Mouse (Mus musculus) limb, embryonic 14.5 days (tissue): Measurements from ENCODE around the gene Tspan12. TPM values are rescaled to one million over a fixed set of nuclear protein-coding genes. Genes with fewer than 3 reads are reported as not detected.

ENCODE experiments used
- ATAC-seq: fragments of 200-750 bp; cut with Nextera tagmentation; 2 replicates; pipeline ENCODE4 v1.8.0; 2017; ENCODE audit warnings: low read depth, moderate number of reproducible peaks, moderate TSS enrichment; ENCODE audit not compliant: low FRiP score
- DNase-seq: peaks from one replicate; pipeline ENCODE4 v3.0.0-alpha.2; 2015; ENCODE audit warnings: low spot score
- H3K27ac ChIP-seq: fragments of 300-500 bp; sonication (generic); replicated peaks from 2 replicates; pipeline ENCODE4 v1.5.1; 2014; ENCODE audit warnings: low read depth, mild to moderate bottlenecking, low read length, moderate library complexity, mixed read lengths
- H3K27me3 ChIP-seq: fragments of 300-500 bp; sonication (generic); 2 replicates; pipeline ENCODE4 v1.6.1; 2014; ENCODE audit warnings: low read length, mixed read lengths; ENCODE audit not compliant: control insufficient read depth, insufficient read depth
- H3K36me3 ChIP-seq: fragments of 300-500 bp; sonication (generic); 2 replicates; pipeline ENCODE4 v1.6.1; 2014; ENCODE audit warnings: mild to moderate bottlenecking, low read length, moderate library complexity, mixed read lengths; ENCODE audit not compliant: control insufficient read depth, insufficient read depth
- H3K4me1 ChIP-seq: fragments of 300-500 bp; sonication (generic); 2 replicates; pipeline ENCODE4 v1.6.1; 2014; ENCODE audit warnings: antibody characterized with exemption, low read length, mixed read lengths; ENCODE audit not compliant: control insufficient read depth, insufficient read depth
- H3K4me2 ChIP-seq: fragments of 300-500 bp; sonication (generic); replicated peaks from 2 replicates; pipeline ENCODE4 v1.6.1; 2014; ENCODE audit warnings: low read depth, mild to moderate bottlenecking, low read length, moderate library complexity; ENCODE audit not compliant: severe bottlenecking
- H3K4me3 ChIP-seq: fragments of 300-500 bp; sonication (generic); replicated peaks from 2 replicates; pipeline ENCODE4 v1.5.1; 2014; ENCODE audit warnings: low read length
- H3K9ac ChIP-seq: fragments of 300-500 bp; sonication (generic); 2 replicates; pipeline ENCODE4 v1.6.1; 2014; ENCODE audit warnings: mild to moderate bottlenecking, low read depth, low read length, moderate library complexity; ENCODE audit not compliant: severe bottlenecking
- H3K9me3 ChIP-seq: fragments of 300-500 bp; sonication (generic); 2 replicates; pipeline ENCODE4 v1.6.1; 2016; ENCODE audit warnings: low read length; ENCODE audit not compliant: control insufficient read depth
- POLR2A ChIP-seq: fragments of 200-500 bp; IDR thresholded peaks from 2 replicates; pipeline ENCODE4 v1.8.0; 2012; ENCODE audit warnings: inconsistent platforms, mild to moderate bottlenecking, moderate library complexity, borderline replicate concordance; ENCODE audit not compliant: insufficient read depth, insufficient read length; ENCODE audit errors: extremely low read depth
- WGBS: fragments of 180-500 bp; shearing (Covaris S2); extraction: QIAGEN DNeasy Blood & Tissue Kit; methylation state at CpG from one replicate; pipeline ENCODE4 v1.1.7; 2014; 5-methylcytosine and 5-hydroxymethylcytosine counted together
- polyA plus RNA-seq, 2 experiments: library from polyadenylated mRNA; depleted of rRNA in 1 of 2; stranded (reverse) in 1 of 2; unstranded in 1 of 2; fragments of >200 nt; fragmentation: Nextera tagmentation in 1 of 2; extraction: Ambion mirVana in 1 of 2; gene quantifications; 2 replicates each; pipeline versions ENCODE4 v1.2.1 to v1.2.3; 2012 to 2014

The Tspan12 gene
- polyA plus RNA-seq, 2 experiments = 10.2 to 34.0 TPM

- 47% methylated on average over 8 of the region's 8 CpGs for WGBS
- no peaks in the 10 kb centered on the region for H3K9me3 ChIP-seq
- no peak for TF ChIP-seq POLR2A
- H3K9ac ChIP-seq = no peak overlapping the region
- H3K4me3 ChIP-seq = no peak overlapping the region
- no peaks in the 10 kb centered on the region for H3K4me1 ChIP-seq
- no peak for DNase-seq
- no peak overlapping the region for H3K4me2 ChIP-seq
- peak; percentile 60; the same call in 1 of the 2 replicates for ATAC-seq
- H3K27ac ChIP-seq = no peak overlapping the region
- no peaks in the 10 kb centered on the region for H3K27me3 ChIP-seq
- H3K36me3 ChIP-seq = no peaks in the 10 kb centered on the region
Observed at GRCm38 (mm10) chr6:21864179-21864578, 11.9 kb upstream of the Tspan12 start.

- no peak for TF ChIP-seq POLR2A
- no peaks in the 10 kb centered on the region for H3K9me3 ChIP-seq
Observed at GRCm38 (mm10) chr6:21863561-21863960, 11.2 kb upstream of the Tspan12 start.

GRCm38 (mm10) chr6:21861316-21861715, 9.0 kb upstream of the Tspan12 start:
- no peaks in the 10 kb centered on the region for H3K9me3 ChIP-seq
- no peak overlapping the region for H3K27ac ChIP-seq
- no peak overlapping the region for H3K4me3 ChIP-seq
- H3K4me1 ChIP-seq = no peaks in the 10 kb centered on the region
- no peaks in the 10 kb centered on the region for H3K27me3 ChIP-seq
- no peak overlapping the region for H3K4me2 ChIP-seq
- no peak overlapping the region for H3K9ac ChIP-seq
- WGBS = 76% methylated on average over 2 of the region's 2 CpGs
- ATAC-seq = no peak
- no peak for TF ChIP-seq POLR2A
- no peak for DNase-seq
- no peaks in the 10 kb centered on the region for H3K36me3 ChIP-seq

More at GRCm38 (mm10) chr6:21863561-21863960, 11.2 kb upstream of the Tspan12 start:
- no peak overlapping the region for H3K27ac ChIP-seq
- H3K4me3 ChIP-seq = no peak overlapping the region
- no peak overlapping the region for H3K4me2 ChIP-seq
- no peak for ATAC-seq
- no peaks in the 10 kb centered on the region for H3K27me3 ChIP-seq
- no peak overlapping the region for H3K9ac ChIP-seq
- no peaks in the 10 kb centered on the region for H3K4me1 ChIP-seq
- H3K36me3 ChIP-seq = no peaks in the 10 kb centered on the region
- 27% methylated on average over 1 of the region's 1 CpGs for WGBS
- DNase-seq = no peak

- ATAC-seq (peak; percentile 69), DNase-seq (peak; percentile 16)
- H3K4me1 ChIP-seq = no peaks in the 10 kb centered on the region
- H3K4me3 ChIP-seq = no peak overlapping the region
- H3K9ac ChIP-seq = no peak overlapping the region
- no peaks in the 10 kb centered on the region for H3K9me3 ChIP-seq
- no peaks in the 10 kb centered on the region for H3K36me3 ChIP-seq
- no peak overlapping the region for H3K27ac ChIP-seq
- no peak for TF ChIP-seq POLR2A
- H3K4me2 ChIP-seq = no peak overlapping the region
- no peaks in the 10 kb centered on the region for H3K27me3 ChIP-seq
- 33% methylated on average over 7 of the region's 7 CpGs for WGBS
Observed at GRCm38 (mm10) chr6:21857843-21858242, 5.5 kb upstream of the Tspan12 start.

DNA sequence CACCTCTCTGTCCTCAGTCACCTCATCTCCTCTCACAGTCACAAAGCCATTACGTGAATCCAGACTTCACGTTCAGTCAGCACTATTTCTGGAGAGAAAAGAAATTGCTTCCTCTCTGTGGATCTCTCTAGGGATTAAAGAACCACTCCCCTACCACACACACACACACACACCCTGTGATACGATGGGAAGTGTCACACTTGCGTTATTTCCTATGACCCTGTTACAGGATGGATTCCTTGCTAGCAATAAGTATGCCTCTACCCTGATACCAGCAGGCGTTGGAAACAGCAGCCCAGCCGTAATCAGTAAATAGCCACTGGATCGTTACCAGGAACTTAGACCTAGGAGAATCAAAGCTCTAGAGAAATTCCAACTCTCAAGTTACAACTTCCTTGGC, 3.6 kb upstream of the Tspan12 start:
- 25% methylated on average over 7 of the region's 7 CpGs for WGBS
- ATAC-seq (no peak), DNase-seq (no peak)
- H3K4me2 ChIP-seq = no peak overlapping the region
- no peak for TF ChIP-seq POLR2A
- H3K27me3 ChIP-seq = no peaks in the 10 kb centered on the region
- H3K27ac ChIP-seq = no peak overlapping the region
- no peak overlapping the region for H3K4me3 ChIP-seq
- H3K9ac ChIP-seq = no peak overlapping the region
- no peaks in the 10 kb centered on the region for H3K36me3 ChIP-seq
- H3K4me1 ChIP-seq = peaks cover 4% of the 10 kb centered on the region; the same call in 1 of the 2 replicates
- no peaks in the 10 kb centered on the region for H3K9me3 ChIP-seq

GRCm38 (mm10) chr6:21853342-21853741, 1.0 kb upstream of the Tspan12 start:
- DNase-seq = no peak
- WGBS = 45% methylated on average over 6 of the region's 6 CpGs

More at GRCm38 (mm10) chr6:21853342-21853741, 1.0 kb upstream of the Tspan12 start:
- Histone ChIP-seq H3K27ac (no peak overlapping the region), H3K9me3 (no peaks in the 10 kb centered on the region), H3K4me1 (peaks cover 8% of the 10 kb centered on the region; the same call in 1 of the 2 replicates), H3K9ac (no peak overlapping the region), H3K27me3 (no peaks in the 10 kb centered on the region), H3K4me3 (no peak overlapping the region), H3K36me3 (no peaks in the 10 kb centered on the region; the same call in 1 of the 2 replicates), H3K4me2 (no peak overlapping the region)
- no peak for TF ChIP-seq POLR2A
- ATAC-seq = no peak
